Mouse (Mus musculus) megakaryocyte progenitor cell, adult 5-6 weeks (primary cell): ENCODE measurements around the gene Rarg. TPM values are rescaled to one million over a fixed set of nuclear protein-coding genes. Genes with fewer than 3 reads are reported as not detected.
"Not testable (repeated sequence)": the region's sequence is repeated elsewhere in the genome, so short reads cannot be mapped to it uniquely, and the experiment has no call there.

ENCODE experiments used
- ATAC-seq: replicated peaks from 2 replicates; pipeline ENCODE4 v1.8.0; 2016; ENCODE audit warnings: mild to moderate bottlenecking, moderate TSS enrichment, inconsistent platforms; ENCODE audit not compliant: poor library complexity
- total RNA-seq, 2 experiments: library from RNA; stranded (forward) in 1 of 2; stranded (reverse) in 1 of 2; fragments of 157-497, 149-512 nt in 1 of 2; fragments of 200-1000 nt in 1 of 2; gene quantifications; 2 replicates each; pipeline versions ENCODE4 v1.2.3 to v1.2.4; 2015 to 2017

Gene Rarg
- total RNA-seq, 2 experiments from 2014 or later = 4.2 to 4.8 TPM

DNA sequence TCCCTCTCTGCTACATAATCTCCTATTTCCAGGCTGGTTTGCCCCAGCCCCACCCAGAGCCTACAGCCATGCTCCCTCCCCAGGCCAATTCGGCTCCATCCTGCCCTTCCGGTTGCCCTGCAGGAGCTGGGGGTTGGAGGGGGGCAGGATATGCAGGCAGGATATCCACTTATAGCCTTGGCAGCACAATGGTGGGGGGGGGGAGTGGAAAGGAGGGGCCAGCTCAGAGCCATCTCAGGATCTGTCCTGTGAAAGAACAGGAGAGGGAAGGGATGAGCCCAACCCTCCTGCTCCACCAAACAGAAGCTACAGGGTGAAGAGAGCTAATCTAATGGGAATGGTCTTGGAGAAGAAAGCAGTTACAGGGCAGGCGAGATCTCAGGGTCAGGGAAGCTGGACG is 16.7 kb downstream of the Rarg start:
- no peak for ATAC-seq

- no peak for ATAC-seq
These were observed 17.5 kb downstream of the Rarg start for GRCm38 (mm10) chr15:102239851-102240250.

DNA sequence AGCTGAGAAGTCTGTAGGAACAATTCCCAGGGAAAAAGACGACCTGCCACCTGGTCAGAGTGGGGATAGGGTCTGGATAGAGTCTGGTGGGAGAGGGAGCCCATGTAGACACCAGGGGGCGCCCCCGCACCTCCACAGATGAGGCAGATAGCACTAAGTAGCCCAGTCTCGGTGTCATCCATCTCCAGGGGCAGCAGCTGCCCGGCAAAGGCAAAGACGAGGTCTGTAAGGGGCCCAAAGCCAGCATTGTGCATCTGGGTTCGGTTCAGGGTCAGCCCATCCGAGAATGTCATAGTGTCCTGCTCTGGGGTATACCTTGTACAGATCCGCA is 18.1 kb downstream of the Rarg start:
- peak; percentile 77 for ATAC-seq

DNA sequence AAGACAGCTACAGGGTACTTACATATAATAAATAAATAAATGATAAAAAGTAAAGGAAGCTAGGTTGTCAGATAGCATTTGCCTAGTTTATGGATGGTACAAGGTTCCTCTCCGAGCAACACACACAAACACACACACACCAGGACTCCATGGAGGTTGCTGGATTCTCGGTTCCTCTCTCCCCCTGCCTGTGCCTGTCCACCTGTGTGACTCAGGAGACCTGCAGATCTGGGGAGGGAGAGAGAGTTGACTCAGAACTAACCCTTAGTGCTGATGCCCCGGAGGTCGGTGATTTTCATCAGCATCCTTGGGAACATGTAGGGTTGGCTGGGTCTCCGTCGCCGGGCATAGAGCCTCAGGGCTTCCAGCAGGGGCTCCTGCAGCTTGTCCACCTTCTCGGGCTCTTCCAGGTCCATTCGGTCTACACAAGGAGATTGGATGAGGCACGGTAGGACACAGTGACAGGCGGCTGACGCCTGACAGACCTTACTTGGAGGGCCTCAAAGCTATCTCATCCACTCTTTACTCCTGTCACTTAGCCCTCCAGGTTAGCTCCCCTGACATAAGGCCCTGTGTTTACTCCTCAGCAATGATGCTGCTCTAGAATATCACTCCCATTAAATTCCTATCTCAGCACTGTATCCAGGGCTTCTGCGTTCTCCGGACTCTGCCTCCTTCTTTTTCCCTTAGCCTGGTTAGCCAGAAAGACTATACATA is 18.6 kb downstream of the Rarg start:
- ATAC-seq = no peak

GRCm38 (mm10) chr15:102235371-102236027 is 21.8 kb downstream of the Rarg start:
- ATAC-seq = no peak

- ATAC-seq = 0 out of 2 replicates have a peak, but pooled peaks have one; percentile 23
These were observed 23.4 kb downstream of the Rarg start for GRCm38 (mm10) chr15:102233896-102234295.

- no peak for ATAC-seq
These were observed 24.6 kb downstream of the Rarg start for GRCm38 (mm10) chr15:102232764-102233163.

DNA sequence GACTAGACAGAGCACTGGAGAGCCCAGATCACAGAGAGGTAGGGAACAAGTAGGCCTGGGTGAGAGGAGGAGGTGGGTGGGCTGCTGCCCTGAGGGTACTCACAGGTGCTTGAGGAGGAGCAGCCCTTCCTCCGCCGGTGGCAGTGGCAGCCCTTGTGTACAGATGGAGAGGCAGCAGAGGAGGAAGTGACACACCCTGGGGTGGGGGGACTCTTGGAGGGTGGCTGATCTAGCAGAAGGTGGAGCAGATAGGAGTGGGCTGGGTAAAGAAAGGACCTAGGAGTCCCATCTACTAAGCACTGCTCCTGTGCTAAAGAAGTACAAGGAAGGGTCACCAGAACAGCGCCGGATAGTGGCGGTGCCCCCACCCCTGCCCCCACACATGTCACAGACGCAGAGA is 25.6 kb downstream of the Rarg start, which contains the start of gene Itgb7:
TSS of gene Itgb7 (minus strand) at position 197 of the 400 bp plus-strand sequence.
- peak; percentile 82 for ATAC-seq

GRCm38 (mm10) chr15:102230408-102231321 is 26.7 kb downstream of the Rarg start:
- peak; percentile 29 for ATAC-seq

DNA sequence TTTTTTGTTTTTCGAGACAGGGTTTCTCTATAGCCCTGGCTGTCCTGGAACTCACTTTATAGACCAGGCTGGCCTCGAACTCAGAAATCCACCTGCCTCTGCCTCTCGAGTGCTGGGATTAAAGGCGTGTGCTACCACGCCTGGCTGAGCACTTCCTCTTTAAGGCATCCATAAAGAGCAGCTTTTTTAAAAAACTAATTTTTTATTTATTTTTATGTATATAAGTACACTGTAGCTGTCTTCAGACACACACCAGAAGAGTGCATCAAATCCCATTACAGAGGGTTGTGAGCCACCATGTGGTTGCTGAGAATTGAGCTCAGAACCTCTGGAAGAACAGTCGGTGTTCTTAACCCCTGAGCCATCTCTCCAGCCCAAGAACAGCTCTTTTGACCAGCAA is 31.7 kb downstream of the Rarg start:
- ATAC-seq = not testable (repeated sequence)

- ATAC-seq = peak; percentile 90
These were observed 32.2 kb downstream of the Rarg start for GRCm38 (mm10) chr15:102224992-102225617.

GRCm38 (mm10) chr15:102224186-102224991 is 32.9 kb downstream of the Rarg start:
- ATAC-seq = peak; percentile 86

GRCm38 (mm10) chr15:102222386-102222785 is 34.9 kb downstream of the Rarg start:
- ATAC-seq = no peak

- ATAC-seq = no peak
These were observed 40.0 kb downstream of the Rarg start for GRCm38 (mm10) chr15:102217325-102217724.

- no peak for ATAC-seq
These were observed 40.7 kb downstream of the Rarg start for GRCm38 (mm10) chr15:102216459-102217228.

DNA sequence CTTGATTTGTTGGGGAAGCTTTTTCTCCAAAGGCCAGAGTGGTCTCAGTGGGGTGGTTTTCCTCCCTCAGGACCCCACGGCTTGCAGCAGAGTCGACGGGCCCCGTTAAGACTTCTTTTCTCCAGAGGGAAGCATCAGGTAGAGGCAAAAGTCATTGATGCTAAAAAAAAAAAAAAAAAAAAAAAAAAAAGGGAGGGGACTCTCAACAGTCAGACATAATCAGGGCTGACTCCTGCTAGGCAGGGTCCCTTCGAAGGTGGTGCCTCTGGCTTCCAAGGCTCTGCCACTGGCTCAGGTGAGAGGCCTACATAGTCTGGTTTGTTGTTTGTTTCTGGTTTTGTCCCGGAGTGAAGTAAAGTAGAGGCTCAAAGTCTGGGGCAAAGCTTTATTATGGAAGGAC is 41.7 kb downstream of the Rarg start:
- ATAC-seq = no peak

DNA sequence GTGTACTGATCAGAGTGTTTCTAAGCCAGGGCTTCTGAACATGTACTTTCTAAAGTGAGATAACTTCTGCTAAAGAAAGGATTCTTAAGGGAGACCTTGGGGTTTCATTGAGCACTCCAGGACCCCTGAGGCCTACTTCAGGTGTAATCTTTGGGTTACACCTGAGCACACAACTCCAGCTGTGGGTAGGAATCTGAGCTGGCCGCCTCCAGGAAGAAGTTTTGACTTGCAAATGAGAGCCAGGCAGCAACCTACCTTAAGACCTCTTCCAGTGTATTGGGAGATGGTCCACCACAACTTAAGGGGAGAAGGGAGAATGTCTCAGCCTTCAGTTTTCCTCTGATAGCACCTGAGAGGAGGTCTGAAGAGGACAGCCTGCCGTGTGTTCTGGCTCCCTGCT is 43.2 kb downstream of the Rarg start:
- ATAC-seq = no peak

DNA sequence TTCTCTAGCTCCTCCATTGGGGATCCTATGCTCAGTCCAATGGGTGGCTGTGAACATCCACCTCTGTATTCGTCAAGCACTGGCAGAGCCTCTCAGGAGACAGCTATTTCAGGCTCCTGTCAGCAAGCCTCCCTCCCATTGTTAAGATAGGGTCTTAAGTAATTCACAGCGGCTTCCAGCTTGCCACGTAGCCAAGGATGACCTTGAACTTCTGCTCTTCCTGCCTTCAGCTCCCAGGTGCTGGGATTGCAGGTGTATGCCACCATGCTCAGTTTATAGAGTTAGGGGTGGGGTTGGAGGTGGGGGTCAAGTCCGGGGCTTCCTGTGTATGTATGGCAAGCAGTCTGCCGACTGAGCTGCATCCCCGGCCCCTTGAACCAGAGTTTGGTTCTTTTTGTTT is 45.4 kb downstream of the Rarg start:
- ATAC-seq = no peak

GRCm38 (mm10) chr15:102210816-102211215 is 46.5 kb downstream of the Rarg start:
- no peak for ATAC-seq
